Mouse (Mus musculus): Measurements from ENCODE around the gene Ndufc1.
"Not testable (repeated sequence)": the region's sequence is repeated elsewhere in the genome, so short reads cannot be mapped to it uniquely, and the experiment has no call there.

Ndufc1 gene

GRCm38 (mm10) chr3:51371826-51372225 is 37.0 kb downstream of the Ndufc1 start:
- no peak for DNase-seq (ENCODE audit: low read depth, low spot score)

GRCm38 (mm10) chr3:51368011-51368410 is 40.8 kb downstream of the Ndufc1 start:
- no peak for DNase-seq (ENCODE audit: low read depth, low spot score)

DNA sequence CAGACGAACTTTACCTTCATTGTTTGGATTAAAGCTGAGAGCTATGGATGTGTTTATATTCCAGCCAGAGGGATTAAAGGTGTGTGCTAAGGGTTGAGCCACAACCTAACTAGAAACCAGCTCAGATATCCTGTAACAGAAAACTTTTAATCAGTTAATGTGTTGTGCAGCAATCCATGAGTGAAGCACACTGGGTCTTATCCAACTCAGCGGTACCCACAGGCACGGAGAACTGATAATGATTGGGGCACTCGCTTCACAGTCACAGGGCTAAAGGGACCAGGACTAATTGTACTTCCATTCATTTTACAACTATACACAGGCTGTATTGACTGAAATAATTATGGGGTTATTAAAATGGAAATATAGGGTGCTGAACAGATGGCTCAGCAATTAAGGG is 41.9 kb downstream of the Ndufc1 start:
- DNase-seq (ENCODE audit: low read depth, low spot score), result no peak

DNA sequence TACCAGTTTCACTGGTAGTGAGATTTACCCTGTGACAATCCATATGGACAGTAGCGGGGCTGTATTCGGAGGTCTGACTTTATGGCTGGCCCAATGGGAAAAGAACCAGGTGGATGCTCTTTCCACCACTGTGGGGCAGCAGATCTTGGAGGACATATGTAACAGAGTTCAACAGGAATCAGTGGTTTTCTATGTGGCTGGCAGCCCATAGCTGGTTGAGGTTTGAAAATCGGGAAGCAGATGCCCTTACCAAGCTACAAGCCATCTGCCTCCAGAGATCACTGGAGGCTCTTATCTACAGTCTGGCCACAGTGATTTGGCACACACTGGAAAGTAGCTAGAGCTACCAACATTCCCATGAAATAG is 43.3 kb downstream of the Ndufc1 start:
- DNase-seq (ENCODE audit: low read depth, low spot score), result no peak

GRCm38 (mm10) chr3:51364703-51365516 is 43.9 kb downstream of the Ndufc1 start:
- DNase-seq (ENCODE audit: low read depth, low spot score), result peak; percentile 89

GRCm38 (mm10) chr3:51361066-51361465 is 47.7 kb downstream of the Ndufc1 start:
- DNase-seq (ENCODE audit: low read depth, low spot score), result no peak

- peak; percentile 48 for DNase-seq (ENCODE audit: low read depth, low spot score)
These were observed 49.1 kb downstream of the Ndufc1 start for GRCm38 (mm10) chr3:51359558-51360307.

GRCm38 (mm10) chr3:51358660-51359557 is 49.9 kb downstream of the Ndufc1 start:
- peak; percentile 94 for DNase-seq (ENCODE audit: low read depth, low spot score)

GRCm38 (mm10) chr3:51358181-51358580 is 50.6 kb downstream of the Ndufc1 start:
- DNase-seq (ENCODE audit: low read depth, low spot score), result peak; percentile 94

DNA sequence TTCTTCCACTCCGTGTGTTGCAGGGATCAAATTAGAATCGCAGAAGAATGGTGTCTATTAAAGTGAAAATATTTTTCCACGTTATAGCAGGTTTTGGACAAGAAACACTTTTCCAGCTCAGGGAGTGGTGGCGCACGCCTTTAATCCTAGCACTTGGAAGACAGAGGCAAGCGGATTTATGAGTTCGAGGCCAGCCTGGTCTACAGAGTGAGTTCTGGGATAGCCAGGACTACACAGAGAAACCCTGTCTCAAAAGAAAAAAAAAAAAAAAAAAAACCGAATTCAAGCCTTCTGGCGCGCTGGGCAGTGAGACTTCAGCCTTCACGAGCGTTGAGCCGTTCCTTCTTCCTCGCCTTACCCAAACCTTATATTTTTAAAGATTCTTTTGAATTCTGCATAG is 51.2 kb downstream of the Ndufc1 start:
- no peak for DNase-seq (ENCODE audit: low read depth, low spot score)

- DNase-seq (ENCODE audit: low read depth, low spot score), result no peak
These were observed 51.7 kb downstream of the Ndufc1 start for GRCm38 (mm10) chr3:51357078-51357477.

DNA sequence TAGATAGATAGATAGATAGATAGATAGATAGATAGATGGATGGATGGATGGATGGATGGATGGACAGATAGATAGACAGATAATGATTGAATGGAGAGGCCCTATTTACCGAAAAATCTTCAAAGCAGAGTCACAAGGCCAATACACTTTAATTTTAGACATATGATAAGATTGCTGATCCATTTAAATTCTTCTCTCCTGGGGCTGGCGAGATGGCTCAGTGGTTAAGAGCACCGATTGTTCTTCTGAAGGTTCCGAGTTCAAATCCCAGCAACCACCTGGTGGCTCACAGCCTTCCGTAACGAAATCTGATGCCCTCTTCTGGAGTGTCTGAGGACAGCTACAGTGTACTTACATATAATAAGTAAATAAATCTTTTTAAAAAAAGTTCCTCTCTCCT is 53.8 kb downstream of the Ndufc1 start:
- DNase-seq (ENCODE audit: low read depth, low spot score), result not testable (repeated sequence)

Measured in A20 (cell line).